Mouse (Mus musculus) liver, embryonic 14.5 days (tissue): ENCODE results near the gene Afap1.

Source experiments
- CTCF ChIP-seq: IDR thresholded peaks from 2 replicates; pipeline ENCODE4 v1.5.1; 2016; ENCODE audit warnings: antibody characterized with exemption, low read depth, control low read depth
- EP300 ChIP-seq: IDR thresholded peaks from 2 replicates; pipeline ENCODE4 v1.6.1; 2016; ENCODE audit warnings: antibody characterized with exemption, low read depth

- TF ChIP-seq CTCF (no peak), EP300 (no peak)
Measured at GRCm38 (mm10) chr5:35918387-35918786, 25.3 kb downstream of the Afap1 start.
